Mouse (Mus musculus) embryo, embryonic 10 days (tissue): ENCODE results near the gene Zfp180.
"Not testable (repeated sequence)": the region's sequence is repeated elsewhere in the genome, so short reads cannot be mapped to it uniquely, and the experiment has no call there.

Experiments used
- DNase-seq: peaks from one replicate; pipeline ENCODE4 v3.0.0-alpha.2; 2015; ENCODE audit warnings: low spot score

The Zfp180 gene

DNA sequence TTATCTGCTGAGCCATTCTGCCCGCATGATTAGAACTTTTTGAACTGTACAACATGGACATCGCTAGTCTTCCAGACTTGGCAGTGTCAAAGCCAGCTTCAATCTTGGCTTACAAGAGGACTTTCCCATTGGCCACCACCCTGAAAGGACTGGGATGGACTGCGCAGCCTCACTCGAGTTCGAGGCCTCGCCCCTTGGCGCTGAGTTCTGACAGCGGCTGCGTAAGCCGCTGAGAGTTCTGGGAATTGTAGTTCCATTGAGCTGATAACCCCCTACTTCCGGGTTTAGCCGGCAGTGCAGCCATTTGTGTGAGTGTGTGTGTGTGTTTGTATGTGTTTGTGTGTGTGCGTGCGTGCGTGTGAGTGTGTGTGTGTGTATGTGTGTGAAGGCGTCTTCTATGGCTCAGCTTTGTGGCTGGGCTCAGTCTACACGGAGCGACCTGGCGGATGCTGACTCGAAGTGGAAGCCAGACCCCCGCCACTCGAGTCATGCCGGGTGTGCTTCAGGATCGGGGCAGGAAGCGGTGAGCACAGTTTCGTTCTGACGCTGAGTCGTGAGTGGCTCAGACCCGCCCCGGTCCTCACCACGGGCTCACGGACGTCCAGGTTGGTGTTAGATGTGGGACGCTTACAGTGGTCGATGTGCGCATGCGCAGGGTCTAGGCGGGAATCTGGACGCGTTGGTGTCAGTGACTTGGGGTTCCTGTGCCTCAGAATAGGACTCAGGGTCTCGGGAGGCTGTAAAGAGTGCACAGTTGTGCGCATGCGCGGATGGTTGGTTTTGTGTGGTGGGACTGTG lies at the start of gene Zfp180:
Gene Zfp180 (plus strand): TSS at position 291 of the 798 bp plus-strand sequence.
- peak; percentile 98 for DNase-seq

- no peak for DNase-seq
Observed at GRCm38 (mm10) chr7:24052660-24053304, 28.9 kb upstream of the Zfp180 start, which contains the start of gene Vmn1r183. Vmn1r183 (plus strand) TSS chr7:24053254.

DNA sequence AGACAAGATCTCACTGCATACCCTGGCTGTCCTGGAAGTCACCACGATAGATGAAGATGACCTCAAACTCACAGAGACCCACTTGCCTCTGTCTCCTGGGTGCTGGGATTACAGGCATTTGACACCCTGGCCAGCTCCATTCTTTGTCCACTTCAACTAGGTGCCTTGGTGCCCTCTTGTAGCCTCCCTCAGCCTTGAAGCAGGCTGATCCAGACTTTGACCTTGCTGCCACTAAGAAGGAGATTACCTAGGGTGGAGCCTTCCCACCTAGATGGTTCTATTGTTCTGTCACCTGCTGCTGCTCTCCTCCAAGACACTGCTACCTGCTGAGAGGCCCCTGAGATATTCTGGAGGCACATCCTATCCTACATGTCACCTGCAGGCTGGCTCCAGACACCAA lies 7.3 kb upstream of the Zfp180 start:
- not testable (repeated sequence) for DNase-seq

DNA sequence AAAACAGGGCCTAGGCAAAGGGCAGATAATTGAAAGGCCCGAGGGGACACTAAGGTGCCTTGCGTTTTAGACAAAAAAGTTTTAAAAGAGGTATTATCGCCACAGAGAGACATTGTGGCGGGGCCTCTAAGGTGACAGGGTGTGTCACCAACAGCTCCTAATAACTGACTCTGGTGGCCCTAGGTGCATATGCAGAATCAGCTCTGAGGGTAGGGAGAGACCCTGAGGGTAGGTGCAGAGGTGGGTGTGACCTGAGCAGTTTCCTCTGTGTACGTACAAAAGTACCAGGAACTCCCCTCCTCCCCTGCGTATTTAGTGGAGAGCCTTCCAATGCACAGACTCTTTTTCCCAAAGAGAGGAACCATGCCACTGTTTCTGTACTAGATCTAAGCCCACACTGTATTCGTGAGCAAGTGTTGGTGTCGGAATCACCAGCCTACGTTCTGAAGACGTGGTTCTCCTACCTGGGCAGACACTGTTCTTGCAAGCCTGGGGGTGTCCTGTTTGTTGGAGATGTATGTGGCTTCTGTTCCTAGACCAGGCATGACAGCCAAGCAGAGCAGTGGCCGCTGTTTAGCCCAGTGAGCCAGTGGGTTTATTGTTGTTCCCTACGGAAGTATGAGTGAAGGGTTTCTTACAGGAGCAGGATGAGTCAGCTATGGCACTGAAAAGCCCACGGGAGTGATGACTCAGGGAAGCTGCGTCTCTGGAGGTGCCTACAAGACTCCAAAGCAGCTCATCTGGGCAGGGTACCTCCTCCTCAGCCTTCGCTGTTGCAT lies 922 bp downstream of the Zfp180 start:
- peak; percentile 13 for DNase-seq

- no peak for DNase-seq
Observed at GRCm38 (mm10) chr7:24086871-24087270, 5.1 kb downstream of the Zfp180 start.

DNA sequence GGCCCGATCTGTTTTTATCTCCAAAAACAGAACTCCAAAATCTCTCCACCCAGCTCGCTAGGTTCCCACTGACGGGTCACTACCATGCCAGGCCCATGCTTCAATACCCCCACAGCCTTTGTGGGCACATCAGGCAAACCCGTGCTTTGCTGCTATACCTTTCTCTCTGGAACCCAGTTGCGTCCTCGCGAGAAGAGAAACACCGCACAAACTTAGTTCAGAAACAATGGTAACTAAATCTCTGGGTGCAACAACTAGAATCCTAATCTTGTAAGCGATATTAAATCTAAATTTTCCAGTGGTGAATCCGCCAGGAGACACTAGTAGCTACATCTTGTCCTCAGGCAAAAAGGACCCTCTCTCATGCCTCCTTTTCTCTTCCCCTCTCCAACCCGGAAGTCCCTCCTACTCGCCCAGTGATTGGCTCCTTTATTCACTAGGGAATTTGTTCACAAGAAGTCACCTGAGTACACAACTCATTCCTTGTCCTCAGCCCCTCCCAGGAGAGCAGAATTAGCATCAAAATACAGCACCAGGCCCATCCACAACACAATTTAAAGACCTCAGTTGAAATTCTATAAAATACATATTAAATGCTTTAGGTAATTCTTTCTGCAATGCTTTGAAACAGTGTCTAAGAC lies 5.9 kb downstream of the Zfp180 start:
- no peak for DNase-seq

GRCm38 (mm10) chr7:24104403-24104802 lies 22.7 kb downstream of the Zfp180 start:
- DNase-seq, result no peak

DNA sequence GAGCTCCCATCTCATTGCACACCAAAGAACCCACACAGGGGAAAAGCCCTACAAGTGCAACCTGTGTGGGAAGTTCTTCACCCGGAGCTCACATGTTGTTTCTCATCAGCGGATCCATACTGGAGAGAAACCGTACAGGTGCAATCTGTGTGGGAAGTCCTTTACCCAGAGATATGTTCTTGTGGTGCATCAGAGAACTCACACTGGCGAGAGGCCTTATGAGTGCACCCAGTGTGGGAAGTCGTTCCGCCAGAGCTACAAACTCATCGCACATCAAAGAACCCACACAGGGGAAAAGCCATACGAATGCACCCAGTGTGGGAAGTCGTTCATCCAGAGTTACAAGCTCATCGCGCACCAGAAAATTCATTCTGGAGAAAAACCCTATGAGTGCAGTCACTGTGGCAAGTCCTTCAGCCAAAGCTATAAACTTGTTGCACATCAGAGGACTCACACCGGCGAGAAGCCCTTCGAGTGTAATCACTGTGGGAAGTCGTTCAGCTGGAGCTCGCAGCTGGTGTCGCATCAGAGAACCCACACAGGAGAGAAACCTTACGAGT lies 23.5 kb downstream of the Zfp180 start:
- no peak for DNase-seq

GRCm38 (mm10) chr7:24110839-24111238 lies 29.1 kb downstream of the Zfp180 start:
- no peak for DNase-seq

DNA sequence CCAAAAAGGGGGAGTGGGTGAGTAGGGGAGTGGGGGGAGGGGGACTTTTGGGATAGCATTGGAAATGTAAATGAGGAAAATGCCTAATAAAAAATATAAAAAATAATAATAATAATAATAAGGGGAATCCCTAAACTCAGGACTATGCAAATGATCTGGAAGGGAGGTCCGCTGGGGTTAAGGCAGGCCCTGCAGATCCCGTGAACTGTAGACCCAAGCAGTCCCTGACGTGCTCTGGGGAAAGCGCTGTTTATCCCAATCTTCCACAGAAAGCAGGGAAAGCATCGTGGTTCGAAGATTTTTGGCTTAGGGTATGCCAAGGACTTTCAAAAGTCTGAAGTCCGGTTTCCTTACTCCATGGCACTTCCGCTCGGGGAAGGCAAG lies 30.0 kb downstream of the Zfp180 start:
- no peak for DNase-seq

DNA sequence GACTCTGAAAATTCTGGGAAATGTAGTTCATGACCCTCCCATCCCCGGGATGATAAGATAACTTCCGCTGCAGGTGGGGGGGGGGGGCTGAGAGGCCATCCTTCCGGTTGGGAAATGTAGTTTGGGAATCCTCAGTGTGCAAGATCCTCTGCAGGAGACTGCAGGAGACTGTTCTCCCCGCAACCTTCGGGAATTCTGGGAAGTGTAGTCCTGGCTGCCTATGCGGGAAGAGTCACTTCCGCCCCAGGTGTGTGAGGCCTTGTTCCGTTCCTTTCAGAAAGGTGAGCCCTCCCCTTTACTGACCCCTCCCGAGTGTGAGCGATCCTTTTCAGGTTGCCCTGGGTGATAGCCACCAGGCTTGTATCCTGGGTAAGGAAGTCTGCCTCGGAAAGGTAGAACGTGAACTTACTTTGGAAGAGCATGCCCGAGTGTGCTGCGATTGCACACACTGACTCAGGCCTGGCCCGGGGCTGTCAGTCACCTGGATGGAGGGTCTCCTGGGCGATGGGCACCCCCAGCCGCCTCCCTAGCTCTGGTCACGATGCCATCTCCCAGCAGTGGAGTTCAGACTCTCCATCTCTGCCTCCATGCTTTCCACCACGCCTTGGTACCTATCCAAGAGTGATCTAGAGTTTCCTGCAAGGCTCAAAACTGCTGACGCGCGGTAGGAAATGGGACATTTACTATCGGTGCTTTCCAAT lies 30.6 kb downstream of the Zfp180 start, which contains the start of gene Zfp112:
Gene Zfp112 (plus strand): TSS at position 159 of the 701 bp plus-strand sequence.
- peak; percentile 92 for DNase-seq

DNA sequence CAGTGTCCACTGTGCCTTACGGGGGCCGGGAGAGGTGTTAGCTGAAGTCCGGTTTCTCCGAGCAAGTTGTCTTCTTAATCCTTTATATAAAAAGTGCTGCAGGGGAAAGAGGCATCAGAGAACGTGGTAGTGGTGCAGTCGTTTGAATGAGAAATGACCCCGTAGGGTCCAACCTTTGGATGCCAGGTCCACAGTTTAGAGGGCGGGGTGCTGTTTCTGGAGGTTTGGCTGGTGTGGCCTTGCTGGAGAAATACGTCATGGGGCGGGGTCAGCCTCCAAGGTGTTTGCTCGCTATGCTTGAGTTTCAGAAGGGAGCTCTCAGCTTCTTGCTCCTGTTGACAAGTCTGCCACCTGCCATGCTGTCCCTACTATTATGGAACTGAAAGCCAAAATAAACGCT lies 31.3 kb downstream of the Zfp180 start:
- DNase-seq, result peak; percentile 47

GRCm38 (mm10) chr7:24116655-24117054 lies 34.9 kb downstream of the Zfp180 start:
- no peak for DNase-seq

DNA sequence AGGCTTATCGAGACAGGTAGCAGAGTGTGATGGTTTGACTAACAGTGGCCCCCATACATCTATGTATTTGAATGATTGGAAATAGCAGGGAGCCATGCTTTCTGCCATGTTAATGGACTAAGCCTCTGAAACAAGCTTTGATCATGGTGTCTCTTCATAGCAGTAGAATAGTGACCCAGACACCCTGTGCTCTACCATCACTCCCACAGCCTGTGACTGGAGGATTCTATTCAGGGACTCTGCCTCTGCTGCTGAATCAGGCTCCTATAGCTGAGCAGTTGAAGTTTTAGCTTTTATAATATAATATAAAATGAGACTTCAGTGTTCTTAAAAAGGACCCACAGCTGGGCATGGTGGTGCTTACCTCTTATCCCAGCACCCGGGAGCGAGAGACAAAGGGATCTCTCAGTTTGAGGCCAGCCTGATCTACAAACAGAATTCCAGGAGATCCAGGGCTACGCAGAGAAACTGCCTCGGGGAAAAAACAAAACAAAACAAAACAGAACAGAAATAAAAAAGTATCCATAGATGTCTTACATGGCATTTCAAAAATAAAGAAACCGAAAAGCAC lies 51.8 kb downstream of the Zfp180 start:
- no peak for DNase-seq

DNA sequence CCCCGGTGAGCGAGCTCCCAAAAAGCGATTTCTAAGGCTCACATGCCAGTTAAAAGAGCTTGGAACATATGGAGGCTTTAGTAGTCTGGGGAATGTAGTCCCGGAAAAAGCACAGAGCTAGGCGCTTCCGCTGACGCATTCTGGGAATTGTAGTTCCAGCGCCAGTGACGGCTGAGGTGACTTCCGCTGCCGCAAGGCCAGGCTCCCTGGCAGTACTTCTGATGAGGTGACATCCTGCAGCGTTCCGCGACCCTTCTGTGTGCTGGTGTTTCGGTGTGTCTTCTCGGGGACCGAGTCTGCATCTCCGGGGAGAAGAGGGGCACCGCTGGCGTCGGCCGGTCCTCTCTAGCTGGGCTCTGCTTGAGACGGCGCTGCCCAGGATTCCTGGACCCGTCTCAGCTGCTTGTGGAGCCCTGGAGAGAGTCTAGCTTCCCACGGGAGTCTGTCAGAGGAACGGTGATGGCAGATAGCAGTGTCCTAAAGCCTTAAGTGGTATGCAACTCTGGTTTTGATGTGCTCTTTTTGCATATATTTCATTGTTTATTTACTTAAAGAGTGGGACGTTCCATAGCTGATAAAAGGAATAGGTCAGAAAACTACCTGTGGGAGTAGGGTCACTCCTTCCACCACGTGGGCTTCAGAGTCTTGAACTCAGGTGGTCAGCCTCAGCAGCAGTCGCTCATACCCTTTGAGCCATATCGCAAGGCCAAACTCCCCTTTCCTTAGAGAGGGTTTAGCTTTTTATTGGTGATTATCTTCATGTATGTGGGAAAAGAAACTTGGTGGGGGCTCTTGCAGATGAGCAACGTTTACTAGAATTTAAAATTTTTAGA lies 52.5 kb downstream of the Zfp180 start, which contains the start of gene Zfp235:
Gene Zfp235 (plus strand): TSS at position 174 of the 833 bp plus-strand sequence.
- peak; percentile 95 for DNase-seq

- no peak for DNase-seq
Observed at GRCm38 (mm10) chr7:24142566-24142965, 60.8 kb downstream of the Zfp180 start.

DNA sequence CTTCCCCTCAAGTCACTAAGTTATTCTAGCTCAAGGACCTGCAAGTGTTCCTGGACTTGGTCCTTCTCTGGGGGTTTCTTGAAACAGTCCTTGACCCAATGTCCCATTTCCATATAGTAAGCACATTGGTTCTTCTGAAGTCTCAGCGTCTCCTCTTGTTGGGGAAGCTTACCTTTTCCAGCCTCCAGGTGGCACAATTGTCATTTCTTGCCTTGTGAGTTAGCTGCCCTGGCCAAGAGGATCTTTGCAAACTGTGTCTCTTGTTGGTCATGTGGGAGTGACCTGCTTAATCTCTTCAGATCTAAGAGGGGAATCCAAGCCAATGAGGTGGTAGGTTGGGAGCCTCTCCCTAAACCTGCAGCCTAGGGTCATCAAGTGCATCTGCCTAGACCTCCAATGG lies 71.5 kb downstream of the Zfp180 start:
- DNase-seq, result peak; percentile 41
